Mouse (Mus musculus) 416B (cell line): ENCODE measurements around the gene Gm49354.

Source experiments
- DNase-seq: peaks from one replicate; pipeline ENCODE4 v3.0.0; 2011; ENCODE audit warnings: low read depth

The Gm49354 gene

GRCm38 (mm10) chr13:59782145-59782544 is at the start of gene Gm49354:
Gene Gm49354 (minus strand): TSS chr13:59782245.
- DNase-seq, result no peak

- no peak for DNase-seq
Measured at GRCm38 (mm10) chr13:59825966-59826365, 43.9 kb upstream of the Gm49354 start.

- DNase-seq, result peak; percentile 93
Measured at GRCm38 (mm10) chr13:59822507-59823462, 40.7 kb upstream of the Gm49354 start, which contains the start of gene Tut7. Gene Tut7 (minus strand): TSS chr13:59823147.

- peak; percentile 52 for DNase-seq
Measured at GRCm38 (mm10) chr13:59820836-59821235, 38.8 kb upstream of the Gm49354 start.

GRCm38 (mm10) chr13:59820114-59820513 is 38.1 kb upstream of the Gm49354 start:
- peak; percentile 45 for DNase-seq

- DNase-seq, result no peak
Measured at GRCm38 (mm10) chr13:59817352-59817751, 35.3 kb upstream of the Gm49354 start.

- DNase-seq, result peak; percentile 45
Measured at GRCm38 (mm10) chr13:59814109-59814591, 32.1 kb upstream of the Gm49354 start.

GRCm38 (mm10) chr13:59811581-59811980 is 29.5 kb upstream of the Gm49354 start:
- no peak for DNase-seq

GRCm38 (mm10) chr13:59801000-59801399 is 19.0 kb upstream of the Gm49354 start:
- DNase-seq, result no peak

- no peak for DNase-seq
Measured at GRCm38 (mm10) chr13:59800077-59800476, 18.0 kb upstream of the Gm49354 start.

- DNase-seq, result no peak
Measured at GRCm38 (mm10) chr13:59798306-59798705, 16.3 kb upstream of the Gm49354 start.

GRCm38 (mm10) chr13:59796466-59796848 is 14.4 kb upstream of the Gm49354 start:
- no peak for DNase-seq

GRCm38 (mm10) chr13:59795807-59796465 is 13.9 kb upstream of the Gm49354 start:
- no peak for DNase-seq

- DNase-seq, result no peak
Measured at GRCm38 (mm10) chr13:59794786-59795185, 12.7 kb upstream of the Gm49354 start.

GRCm38 (mm10) chr13:59779744-59780264 is 2.2 kb downstream of the Gm49354 start:
- peak; percentile 28 for DNase-seq

GRCm38 (mm10) chr13:59779213-59779612 is 2.8 kb downstream of the Gm49354 start:
- DNase-seq, result peak; percentile 52

- DNase-seq, result no peak
Measured at GRCm38 (mm10) chr13:59775168-59775567, 6.9 kb downstream of the Gm49354 start.

- peak; percentile 92 for DNase-seq
Measured at GRCm38 (mm10) chr13:59771257-59771656, 10.8 kb downstream of the Gm49354 start.

- no peak for DNase-seq
Measured at GRCm38 (mm10) chr13:59770847-59771246, 11.2 kb downstream of the Gm49354 start.

GRCm38 (mm10) chr13:59770164-59770562 is 11.9 kb downstream of the Gm49354 start:
- DNase-seq, result peak; percentile 98

GRCm38 (mm10) chr13:59769296-59770163 is 12.5 kb downstream of the Gm49354 start, which contains the start of gene Isca1:
Gene Isca1 (minus strand): TSS chr13:59769810.
- DNase-seq, result peak; percentile 98
